Mouse (Mus musculus): ENCODE measurements around the gene Wbp1l.

The Wbp1l gene

GRCm38 (mm10) chr19:46629807-46630206 lies 30.9 kb downstream of the Wbp1l start:
- no peak for DNase-seq (ENCODE audit: extremely low read depth, low read depth)

- no peak for DNase-seq (ENCODE audit: extremely low read depth, low read depth)
Measured at GRCm38 (mm10) chr19:46631637-46632036, 32.8 kb downstream of the Wbp1l start.

- no peak for DNase-seq (ENCODE audit: extremely low read depth, low read depth)
Measured at GRCm38 (mm10) chr19:46635766-46636165, 36.9 kb downstream of the Wbp1l start.

- DNase-seq (ENCODE audit: extremely low read depth, low read depth): no peak
Measured at GRCm38 (mm10) chr19:46637598-46637997, 38.7 kb downstream of the Wbp1l start.

- no peak for DNase-seq (ENCODE audit: extremely low read depth, low read depth)
Measured at GRCm38 (mm10) chr19:46639053-46639452, 40.2 kb downstream of the Wbp1l start.

- DNase-seq (ENCODE audit: extremely low read depth, low read depth): no peak
Measured at GRCm38 (mm10) chr19:46639496-46639895, 40.6 kb downstream of the Wbp1l start.

GRCm38 (mm10) chr19:46640780-46641179 lies 41.9 kb downstream of the Wbp1l start:
- no peak for DNase-seq (ENCODE audit: extremely low read depth, low read depth)

- no peak for DNase-seq (ENCODE audit: extremely low read depth, low read depth)
Measured at GRCm38 (mm10) chr19:46641420-46642085, 42.7 kb downstream of the Wbp1l start.

GRCm38 (mm10) chr19:46642136-46642753 lies 43.4 kb downstream of the Wbp1l start:
- DNase-seq (ENCODE audit: extremely low read depth, low read depth): no peak

GRCm38 (mm10) chr19:46643236-46643635 lies 44.4 kb downstream of the Wbp1l start:
- DNase-seq (ENCODE audit: extremely low read depth, low read depth): no peak

- DNase-seq (ENCODE audit: extremely low read depth, low read depth): no peak
Measured at GRCm38 (mm10) chr19:46644343-46644792, 45.5 kb downstream of the Wbp1l start.

- no peak for DNase-seq (ENCODE audit: extremely low read depth, low read depth)
Measured at GRCm38 (mm10) chr19:46644793-46645602, 46.1 kb downstream of the Wbp1l start.

GRCm38 (mm10) chr19:46646041-46646481 lies 47.2 kb downstream of the Wbp1l start:
- DNase-seq (ENCODE audit: extremely low read depth, low read depth): no peak

GRCm38 (mm10) chr19:46647254-46647653 lies 48.4 kb downstream of the Wbp1l start:
- DNase-seq (ENCODE audit: extremely low read depth, low read depth): no peak

- DNase-seq (ENCODE audit: extremely low read depth, low read depth): no peak
Measured at GRCm38 (mm10) chr19:46647850-46648249, 49.0 kb downstream of the Wbp1l start.

GRCm38 (mm10) chr19:46648565-46648964 lies 49.7 kb downstream of the Wbp1l start:
- DNase-seq (ENCODE audit: extremely low read depth, low read depth): no peak

GRCm38 (mm10) chr19:46653188-46653587 lies 54.3 kb downstream of the Wbp1l start:
- no peak for DNase-seq (ENCODE audit: extremely low read depth, low read depth)

GRCm38 (mm10) chr19:46653616-46654235 lies 54.8 kb downstream of the Wbp1l start:
- peak; percentile 32 for DNase-seq (ENCODE audit: extremely low read depth, low read depth)

- DNase-seq (ENCODE audit: extremely low read depth, low read depth): no peak
Measured at GRCm38 (mm10) chr19:46655626-46656025, 56.7 kb downstream of the Wbp1l start.

- DNase-seq (ENCODE audit: extremely low read depth, low read depth): no peak
Measured at GRCm38 (mm10) chr19:46656151-46656840, 57.4 kb downstream of the Wbp1l start.
